8 mouse cellular contexts compared by ENCODE assay signal in the genomic region with DNA sequence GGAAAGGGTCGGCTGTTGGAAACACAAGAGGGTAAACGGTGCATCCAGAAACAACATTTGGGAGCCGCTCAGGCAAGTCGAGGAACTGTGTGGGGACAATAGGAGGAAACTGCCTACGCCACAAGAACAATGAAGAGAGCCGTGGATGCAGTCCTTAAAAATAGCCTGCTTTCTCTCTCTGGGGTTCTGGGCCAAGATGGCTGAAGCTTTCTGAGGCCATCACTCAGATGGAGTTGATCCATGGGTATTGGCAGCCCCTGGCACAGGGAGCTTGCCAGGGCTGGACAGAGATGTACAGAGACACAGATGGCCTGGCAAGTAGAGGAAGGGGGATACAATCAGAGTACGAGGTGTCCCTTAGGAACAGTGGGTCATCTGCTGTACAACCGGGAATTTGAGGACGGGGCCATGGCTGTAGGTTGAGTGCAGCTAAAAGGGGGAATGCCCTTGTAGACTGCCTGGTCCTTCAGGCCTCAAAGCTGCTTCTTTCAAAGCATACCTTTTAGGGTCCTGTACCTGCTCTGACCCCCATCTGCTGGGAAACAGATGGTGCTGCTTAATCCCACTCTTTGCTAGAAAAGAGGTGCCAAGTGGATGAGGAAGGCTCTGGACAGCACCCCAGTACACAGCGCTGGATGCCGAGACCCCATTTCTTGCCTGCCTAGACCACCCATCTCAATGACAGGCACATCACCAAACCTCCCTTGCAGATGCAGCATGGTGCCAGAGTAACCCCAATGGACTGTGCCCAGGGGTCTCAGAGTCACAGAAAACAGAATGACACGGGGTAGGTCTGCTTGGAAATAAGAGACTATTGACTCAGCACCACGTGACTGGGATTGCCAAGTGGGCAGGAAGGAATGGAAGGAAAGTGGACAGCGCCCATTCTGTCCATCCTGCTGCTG.
DNase-seq lines count a peak whose midpoint lies in the region; ATAC-seq and TF ChIP-seq lines count a peak whose summit lies in the region.

No protein-coding gene starts in this region.

- peak overlapping the region; percentile 35; the same call in 1 of the 2 replicates for H3K27ac ChIP-seq in embryonic facial prominence, embryonic 13.5 days
- no peak overlapping the region for H3K27ac ChIP-seq in hindbrain, embryonic 12.5 days
- peak overlapping the region; percentile 45; the same call in 1 of the 2 replicates for H3K27ac ChIP-seq in small intestine, adult 2 months (ENCODE audit: insufficient read depth, low read depth, low read length)

- H3K4me2 ChIP-seq in embryonic facial prominence, embryonic 13.5 days, result no peak overlapping the region
- no peak overlapping the region for H3K4me2 ChIP-seq in hindbrain, embryonic 12.5 days (replicated peaks)

- DNase-seq in lung, postnatal 36 days, result peak; percentile 37
- DNase-seq in lung, postnatal 10 days, result no peak
- DNase-seq in MN1 (ENCODE audit: low spot score), result no peak
- DNase-seq in thymus, adult 18-20 months, result no peak
- DNase-seq in kidney, adult 18-20 months, result no peak

- H3K4me1 ChIP-seq in embryonic facial prominence, embryonic 13.5 days, result peaks cover 16% of the 10 kb centered on the region
- H3K4me1 ChIP-seq in hindbrain, embryonic 12.5 days, result peaks cover 17% of the 10 kb centered on the region; the same call in 1 of the 2 replicates
- peaks cover 10% of the 10 kb centered on the region; the same call in 1 of the 2 replicates for H3K4me1 ChIP-seq in small intestine, adult 2 months (ENCODE audit: control insufficient read depth, insufficient read depth, insufficient read length, low read length)

- no peak for TF ChIP-seq POLR2A in small intestine, adult 2 months (IDR thresholded peaks at IDR 0.05; ENCODE audit: low read depth, low read length)

- no peak for ATAC-seq in embryonic facial prominence, embryonic 13.5 days (ENCODE audit: insufficient number of reproducible peaks, insufficient read depth, low FRiP score, low TSS enrichment, low read depth)
- ATAC-seq in hindbrain, embryonic 12.5 days (ENCODE audit: low FRiP score), result no peak

- H3K27me3 ChIP-seq in embryonic facial prominence, embryonic 13.5 days, result no peaks in the 10 kb centered on the region
- H3K27me3 ChIP-seq in hindbrain, embryonic 12.5 days, result no peaks in the 10 kb centered on the region
- no peaks in the 10 kb centered on the region for H3K27me3 ChIP-seq in small intestine, adult 2 months (ENCODE audit: control insufficient read depth, insufficient read depth, low read length)

- no peak for TF ChIP-seq CTCF in small intestine, adult 2 months (IDR thresholded peaks at IDR 0.05; ENCODE audit: extremely low read depth, insufficient read length, insufficient replicate concordance, low read depth, low read length)

- no peaks in the 10 kb centered on the region for H3K9me3 ChIP-seq in embryonic facial prominence, embryonic 13.5 days
- H3K9me3 ChIP-seq in hindbrain, embryonic 12.5 days (replicated peaks), result no peaks in the 10 kb centered on the region

- 78% methylated on average over 14 of the region's 14 CpGs for WGBS in embryonic facial prominence, embryonic 13.5 days
- WGBS in hindbrain, embryonic 12.5 days, result 67% methylated on average over 14 of the region's 14 CpGs
- WGBS in small intestine, adult 2 months, result 87% methylated on average over 14 of the region's 14 CpGs

- H3K9ac ChIP-seq in embryonic facial prominence, embryonic 13.5 days, result no peak overlapping the region
- peak overlapping the region; percentile 37; the same call in 1 of the 2 replicates for H3K9ac ChIP-seq in hindbrain, embryonic 12.5 days

- H3K36me3 ChIP-seq in embryonic facial prominence, embryonic 13.5 days, result no peaks in the 10 kb centered on the region
- peaks cover 9% of the 10 kb centered on the region; the same call in 1 of the 2 replicates for H3K36me3 ChIP-seq in hindbrain, embryonic 12.5 days
- peaks cover 8% of the 10 kb centered on the region for H3K36me3 ChIP-seq in small intestine, adult 2 months (ENCODE audit: control insufficient read depth, insufficient read depth, low read length)

- no peak overlapping the region for H3K4me3 ChIP-seq in embryonic facial prominence, embryonic 13.5 days
- no peak overlapping the region for H3K4me3 ChIP-seq in hindbrain, embryonic 12.5 days
- H3K4me3 ChIP-seq in small intestine, adult 2 months (ENCODE audit: low read depth, low read length), result no peak overlapping the region
